ENCODE assay signal across 13 mouse cellular contexts in the genomic region with DNA sequence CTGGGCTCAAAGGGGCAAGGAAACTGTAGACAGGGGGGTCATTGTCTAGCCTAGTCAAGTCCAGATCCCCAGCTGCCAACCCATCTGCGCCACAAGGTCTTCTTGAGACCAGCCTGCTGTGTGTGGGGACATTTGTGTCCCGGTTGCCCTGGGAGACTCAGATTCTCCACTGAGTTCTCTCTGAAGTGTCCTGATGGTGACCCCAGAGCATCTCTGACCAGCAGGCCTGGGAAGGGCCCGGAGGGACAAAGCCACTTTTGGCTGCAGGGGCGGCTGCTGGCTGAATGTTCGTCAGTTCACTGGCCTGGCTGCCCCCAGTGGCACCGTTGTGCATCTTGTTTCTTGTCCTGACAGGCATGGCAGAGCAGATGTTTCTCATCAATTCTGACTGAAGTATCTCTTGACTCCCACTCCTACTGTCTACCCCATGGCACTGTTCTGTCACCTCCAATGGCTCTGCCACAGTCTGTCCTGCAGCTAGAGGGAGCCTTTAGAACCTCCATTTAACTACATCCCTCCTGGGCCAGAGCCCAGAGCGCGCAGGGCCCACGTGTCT. TPM values are rescaled to one million over a fixed set of nuclear protein-coding genes. Genes with fewer than 3 reads are reported as not detected.
A peak's percentile ranks its signal among the peaks of the same experiment; 100 is the strongest.
DNase-seq lines count a peak whose midpoint lies in the region; ATAC-seq and TF ChIP-seq lines count a peak whose summit lies in the region.
"Had no signal": no experiment of that assay in that cellular context is flagged by ENCODE, and none has a peak within 500 bp of the region (broad histone marks: within the 10 kb centered on the region; RNA-seq: fewer than 3 reads in every experiment).

No protein-coding gene starts in this region.

- DNase-seq in heart, adult 18-20 months: peak; percentile 43 to 45
- DNase-seq in lung, adult 2 months: no peak
- no peak for DNase-seq in lung, postnatal 4 days
- peak; percentile 56 for DNase-seq in embryo, embryonic 10.5 days (ENCODE audit: low spot score)
- no peak for DNase-seq in limb, embryonic 10.5 days (ENCODE audit: low spot score)
- DNase-seq in ovary, postnatal 10 days (ENCODE audit: low spot score): no peak
- no peak for DNase-seq in thymus, adult 18-20 months
- DNase-seq: adrenal gland, postnatal 10 days; layer of hippocampus, adult 9-11 months; right cerebral cortex, adult 18-20 months; thymus, postnatal 14 days had no signal

- H3K27me3 ChIP-seq in heart, embryonic 12.5 days (replicated peaks): 0 out of 2 replicates have a peak, but pooled peaks cover 3% of the 10 kb centered on the region
- no peaks in the 10 kb centered on the region for H3K27me3 ChIP-seq in limb, embryonic 10.5 days (ENCODE audit: low read depth, poor library complexity, severe bottlenecking)

- peaks cover 3% of the 10 kb centered on the region; the same call in 1 of the 2 replicates for H3K4me1 ChIP-seq in heart, embryonic 12.5 days (replicated peaks)
- no peaks in the 10 kb centered on the region for H3K4me1 ChIP-seq in lung, adult 2 months (ENCODE audit: control insufficient read depth, insufficient read depth, low read length)
- peaks cover 5% of the 10 kb centered on the region; the same call in 1 of the 2 replicates for H3K4me1 ChIP-seq in limb, embryonic 10.5 days

- 61% methylated on average over 9 of the region's 9 CpGs for WGBS in heart, embryonic 12.5 days
- 77% methylated on average over 9 of the region's 9 CpGs for WGBS in lung, adult 2 months
- WGBS in limb, embryonic 10.5 days: 63% methylated on average over 9 of the region's 9 CpGs

- no peaks in the 10 kb centered on the region for H3K9me3 ChIP-seq in heart, embryonic 12.5 days (replicated peaks)
- no peaks in the 10 kb centered on the region for H3K9me3 ChIP-seq in limb, embryonic 10.5 days (replicated peaks)

- no peak overlapping the region for H3K4me3 ChIP-seq in heart, embryonic 12.5 days
- H3K4me3 ChIP-seq in lung, adult 2 months (replicated peaks; ENCODE audit: extremely low read depth, low read depth, low read length): no peak overlapping the region
- H3K4me3 ChIP-seq in limb, embryonic 10.5 days: no peak overlapping the region

- no peak for TF ChIP-seq POLR2A in lung, adult 2 months (IDR thresholded peaks at IDR 0.05; ENCODE audit: borderline replicate concordance, extremely low read depth, low read depth, low read length)

- ATAC-seq in heart, embryonic 12.5 days (ENCODE audit: insufficient number of reproducible peaks, low FRiP score): no peak

- H3K27ac ChIP-seq in heart, embryonic 12.5 days (ENCODE audit: poor library complexity, severe bottlenecking): no peak overlapping the region
- H3K27ac ChIP-seq in limb, embryonic 10.5 days: peak overlapping the region; percentile 30; the same call in 1 of the 2 replicates
- H3K27ac ChIP-seq: macrophage had no signal

- no peak overlapping the region for H3K9ac ChIP-seq in heart, embryonic 12.5 days

- TF ChIP-seq CTCF in lung, adult 2 months (IDR thresholded peaks at IDR 0.05; ENCODE audit: insufficient read depth, low read length): 0 out of 2 replicates have a peak, but pooled peaks have one; percentile 9

- no peak overlapping the region for H3K4me2 ChIP-seq in heart, embryonic 12.5 days

- no peaks in the 10 kb centered on the region for H3K36me3 ChIP-seq in heart, embryonic 12.5 days
- H3K36me3 ChIP-seq in limb, embryonic 10.5 days: no peaks in the 10 kb centered on the region

RNA-seq across cellular contexts. Expression of a gene that starts 9.5 kb away (rescaled TPM):
- total RNA-seq in heart, adult 18-20 months (2021): 10 to 100 TPM; 17.8 to 29.8 TPM
- 1.4 and 1.7 TPM in 2 replicates for polyA plus RNA-seq in heart, embryonic 12.5 days (2016; fragmentation: Nextera tagmentation; extraction: Ambion mirVana)
- 72.5 and 75.9 TPM in 2 replicates for polyA plus RNA-seq in lung, adult 2 months (2012; rRNA removed)
- polyA plus RNA-seq in limb, embryonic 10.5 days (2016; fragmentation: Nextera tagmentation; extraction: Ambion mirVana): 1.1 and 1.3 TPM in 2 replicates

RNA-seq across cellular contexts. Expression of a gene that starts 53.3 kb away (rescaled TPM):
- 10 to 100 TPM; 23.1 to 29.3 TPM for total RNA-seq in heart, adult 18-20 months (2021)
- polyA plus RNA-seq in heart, embryonic 12.5 days (2016; fragmentation: Nextera tagmentation; extraction: Ambion mirVana): 1.7 and 2.3 TPM in 2 replicates
- 138 and 155 TPM in 2 replicates for polyA plus RNA-seq in lung, adult 2 months (2012; rRNA removed)
- polyA plus RNA-seq in limb, embryonic 10.5 days (2016; fragmentation: Nextera tagmentation; extraction: Ambion mirVana): 1.5 and 2.0 TPM in 2 replicates

Comparison
In these comparisons a context has a peak if more than half of its experiments do, and no peak if none do; other contexts are left out.
1. DNase-seq: peak in heart, adult 18-20 months (2 of 2) and embryo, embryonic 10.5 days (single experiment); none in lung, adult 2 months (single experiment), lung, postnatal 4 days (0 of 2), limb, embryonic 10.5 days (single experiment), ovary, postnatal 10 days (single experiment) and thymus, adult 18-20 months (0 of 2).
2. RNA of a gene that starts 9.5 kb away (polyA plus RNA-seq): 72.5 to 75.9 TPM in lung, adult 2 months; 1.4 to 1.7 TPM in heart, embryonic 12.5 days and 1.1 to 1.3 TPM in limb, embryonic 10.5 days; every median in the first group is over 10 times any median in the second.
3. RNA of a gene that starts 53.3 kb away (polyA plus RNA-seq): 138 to 155 TPM in lung, adult 2 months; 1.7 to 2.3 TPM in heart, embryonic 12.5 days and 1.5 to 2.0 TPM in limb, embryonic 10.5 days; every median in the first group is over 10 times any median in the second.